Mouse (Mus musculus): ENCODE measurements around the gene Colq. TPM values are rescaled to one million over a fixed set of nuclear protein-coding genes. Genes with fewer than 3 reads are reported as not detected.
A peak's percentile ranks its signal among the peaks of the same experiment; 100 is the strongest.

The Colq gene
- polyA plus RNA-seq, 1 experiment: 4.5 TPM

- no peaks in the 10 kb centered on the region for H3K27me3 ChIP-seq (ENCODE audit: control insufficient read depth, insufficient read depth, low read length)
- no peak for TF ChIP-seq POLR2A (IDR thresholded peaks at IDR 0.05; ENCODE audit: borderline replicate concordance, insufficient read depth, low read length)
- H3K4me3 ChIP-seq (replicated peaks; ENCODE audit: insufficient read depth, low read depth, low read length): no peak overlapping the region
- H3K4me1 ChIP-seq (ENCODE audit: control insufficient read depth, insufficient read depth, low read length): peaks cover 3% of the 10 kb centered on the region; the same call in 1 of the 2 replicates
- peak; percentile 16 to 27 for DNase-seq
- no peak overlapping the region for H3K27ac ChIP-seq (ENCODE audit: insufficient read depth, low read length)
- WGBS: 19% methylated on average over 9 of the region's 9 CpGs
Observed at GRCm38 (mm10) chr14:31572561-31573175, 18.5 kb downstream of the Colq start.

GRCm38 (mm10) chr14:31571419-31571818 is 19.7 kb downstream of the Colq start:
- no peaks in the 10 kb centered on the region for H3K27me3 ChIP-seq (ENCODE audit: control insufficient read depth, insufficient read depth, low read length)
- no peak for DNase-seq
- WGBS: 91% methylated on average over 5 of the region's 5 CpGs
- H3K27ac ChIP-seq (ENCODE audit: insufficient read depth, low read length): no peak overlapping the region
- TF ChIP-seq POLR2A (IDR thresholded peaks at IDR 0.05; ENCODE audit: borderline replicate concordance, insufficient read depth, low read length) (no peak), CTCF (IDR thresholded peaks at IDR 0.05; ENCODE audit: borderline replicate concordance, insufficient read depth, low read depth, low read length) (no peak)
- no peak overlapping the region for H3K4me3 ChIP-seq (replicated peaks; ENCODE audit: insufficient read depth, low read depth, low read length)
- H3K4me1 ChIP-seq (ENCODE audit: control insufficient read depth, insufficient read depth, low read length): peaks cover 1% of the 10 kb centered on the region; the same call in 1 of the 2 replicates

- no peaks in the 10 kb centered on the region for H3K4me1 ChIP-seq (ENCODE audit: control insufficient read depth, insufficient read depth, low read length)
- no peak for DNase-seq
- H3K27ac ChIP-seq (ENCODE audit: insufficient read depth, low read length): no peak overlapping the region
- WGBS: 89% methylated on average over 6 of the region's 6 CpGs
- H3K27me3 ChIP-seq (ENCODE audit: control insufficient read depth, insufficient read depth, low read length): no peaks in the 10 kb centered on the region
- TF ChIP-seq POLR2A (IDR thresholded peaks at IDR 0.05; ENCODE audit: borderline replicate concordance, insufficient read depth, low read length): no peak
- no peak for TF ChIP-seq CTCF (IDR thresholded peaks at IDR 0.05; ENCODE audit: borderline replicate concordance, insufficient read depth, low read depth, low read length)
- H3K4me3 ChIP-seq (replicated peaks; ENCODE audit: insufficient read depth, low read depth, low read length): no peak overlapping the region
Observed at GRCm38 (mm10) chr14:31570131-31570951, 20.8 kb downstream of the Colq start.

GRCm38 (mm10) chr14:31569151-31569631 is 22.0 kb downstream of the Colq start:
- Histone ChIP-seq H3K4me1 (ENCODE audit: control insufficient read depth, insufficient read depth, low read length) (no peaks in the 10 kb centered on the region), H3K27me3 (ENCODE audit: control insufficient read depth, insufficient read depth, low read length) (no peaks in the 10 kb centered on the region), H3K27ac (ENCODE audit: insufficient read depth, low read length) (no peak overlapping the region), H3K4me3 (replicated peaks; ENCODE audit: insufficient read depth, low read depth, low read length) (no peak overlapping the region)
- WGBS: 27% methylated on average over 7 of the region's 7 CpGs
- TF ChIP-seq POLR2A (IDR thresholded peaks at IDR 0.05; ENCODE audit: borderline replicate concordance, insufficient read depth, low read length) (no peak), CTCF (IDR thresholded peaks at IDR 0.05; ENCODE audit: borderline replicate concordance, insufficient read depth, low read depth, low read length) (no peak)
- DNase-seq: no peak

- Histone ChIP-seq H3K27me3 (ENCODE audit: control insufficient read depth, insufficient read depth, low read length) (no peaks in the 10 kb centered on the region), H3K4me3 (replicated peaks; ENCODE audit: insufficient read depth, low read depth, low read length) (no peak overlapping the region), H3K4me1 (ENCODE audit: control insufficient read depth, insufficient read depth, low read length) (no peaks in the 10 kb centered on the region), H3K27ac (ENCODE audit: insufficient read depth, low read length) (no peak overlapping the region)
- WGBS: 94% methylated on average over 9 of the region's 9 CpGs
- TF ChIP-seq POLR2A (IDR thresholded peaks at IDR 0.05; ENCODE audit: borderline replicate concordance, insufficient read depth, low read length) (no peak), CTCF (IDR thresholded peaks at IDR 0.05; ENCODE audit: borderline replicate concordance, insufficient read depth, low read depth, low read length) (no peak)
- DNase-seq: no peak
Observed at GRCm38 (mm10) chr14:31565478-31566212, 25.5 kb downstream of the Colq start.

- Histone ChIP-seq H3K27me3 (ENCODE audit: control insufficient read depth, insufficient read depth, low read length) (no peaks in the 10 kb centered on the region), H3K27ac (ENCODE audit: insufficient read depth, low read length) (no peak overlapping the region), H3K4me1 (ENCODE audit: control insufficient read depth, insufficient read depth, low read length) (no peaks in the 10 kb centered on the region), H3K4me3 (replicated peaks; ENCODE audit: insufficient read depth, low read depth, low read length) (no peak overlapping the region)
- TF ChIP-seq CTCF (IDR thresholded peaks at IDR 0.05; ENCODE audit: borderline replicate concordance, insufficient read depth, low read depth, low read length) (no peak), POLR2A (IDR thresholded peaks at IDR 0.05; ENCODE audit: borderline replicate concordance, insufficient read depth, low read length) (no peak)
- WGBS: 45% methylated on average over 6 of the region's 6 CpGs
- no peak for DNase-seq
Observed at GRCm38 (mm10) chr14:31564452-31565179, 26.5 kb downstream of the Colq start.

- Histone ChIP-seq H3K27me3 (ENCODE audit: control insufficient read depth, insufficient read depth, low read length) (no peaks in the 10 kb centered on the region), H3K4me1 (ENCODE audit: control insufficient read depth, insufficient read depth, low read length) (peaks cover 10% of the 10 kb centered on the region), H3K27ac (ENCODE audit: insufficient read depth, low read length) (no peak overlapping the region), H3K4me3 (replicated peaks; ENCODE audit: insufficient read depth, low read depth, low read length) (no peak overlapping the region)
- 16% methylated on average over 5 of the region's 5 CpGs for WGBS
- DNase-seq: no peak
- TF ChIP-seq POLR2A (IDR thresholded peaks at IDR 0.05; ENCODE audit: borderline replicate concordance, insufficient read depth, low read length) (no peak), CTCF (IDR thresholded peaks at IDR 0.05; ENCODE audit: borderline replicate concordance, insufficient read depth, low read depth, low read length) (no peak)
Observed at GRCm38 (mm10) chr14:31560886-31561285, 30.3 kb downstream of the Colq start.
